Mouse (Mus musculus) CH12.LX (cell line): ENCODE results near the gene Atp1b3. TPM values are rescaled to one million over a fixed set of nuclear protein-coding genes. Genes with fewer than 3 reads are reported as not detected.

Source experiments
- DNase-seq: peaks from one replicate; pipeline ENCODE4 v3.0.0-alpha.2; 2013; ENCODE audit errors: extremely low read depth
- H3K27ac ChIP-seq: 2 replicates; pipeline ENCODE4 v1.5.1; 2012; ENCODE audit warnings: low read depth, mild to moderate bottlenecking, control low read depth, moderate library complexity; ENCODE audit not compliant: insufficient read depth
- H3K27me3 ChIP-seq: replicated peaks from 2 replicates; pipeline ENCODE3; 2012; ENCODE audit warnings: inconsistent platforms
- H3K36me3 ChIP-seq, 2 experiments: replicated peaks in 1 of 2; 2 replicates each; pipeline versions ENCODE3 to v1.6.1; 2012; ENCODE audit warnings: inconsistent platforms in 1 of 2, low read length in 1 of 2, mild to moderate bottlenecking in 1 of 2, mixed read lengths in 1 of 2, moderate library complexity in 1 of 2; ENCODE audit not compliant: control insufficient read depth in 1 of 2, insufficient read depth in 1 of 2
- H3K4me1 ChIP-seq, 2 experiments: 2 replicates each; pipeline ENCODE4 v1.6.1; 2012; ENCODE audit warnings: inconsistent platforms in 1 of 2, moderate library complexity in 1 of 2; ENCODE audit not compliant: insufficient read depth in 2 of 2, control insufficient read depth in 1 of 2
- H3K4me2 ChIP-seq: 2 replicates; pipeline ENCODE4 v1.6.1; 2012; ENCODE audit warnings: low read depth, mild to moderate bottlenecking, control low read depth; ENCODE audit not compliant: poor library complexity, insufficient read depth, severe bottlenecking
- H3K4me3 ChIP-seq, 3 experiments: fragments of 150-350 bp in 1 of 3; sonication (generic) in 1 of 3; replicated peaks in 1 of 3; 2 replicates each; pipeline versions ENCODE3 to v1.5.1; 2011 to 2012; ENCODE audit warnings: low read depth in 2 of 3, low read length in 2 of 3, mild to moderate bottlenecking in 2 of 3, moderate library complexity in 2 of 3, control low read depth in 1 of 3, improper control_type of control experiment in 1 of 3, inconsistent platforms in 1 of 3, mixed read lengths in 1 of 3; ENCODE audit not compliant: poor library complexity in 1 of 3
- H3K79me2 ChIP-seq: replicated peaks from 2 replicates; pipeline ENCODE4 v1.6.1; 2012; ENCODE audit warnings: mild to moderate bottlenecking, moderate library complexity; ENCODE audit not compliant: control insufficient read depth, poor library complexity, insufficient read depth, severe bottlenecking; ENCODE audit errors: extremely low read depth
- H3K9ac ChIP-seq: 2 replicates; pipeline ENCODE4 v1.6.1; 2012; ENCODE audit warnings: low read depth, mild to moderate bottlenecking, control low read depth, moderate library complexity; ENCODE audit not compliant: insufficient read depth
- H3K9me3 ChIP-seq: replicated peaks from 2 replicates; pipeline ENCODE3; 2012; ENCODE audit warnings: low read length, inconsistent platforms, mixed read lengths
- BHLHE40 ChIP-seq: IDR thresholded peaks from 2 replicates; pipeline ENCODE4 v1.6.1; 2011; ENCODE audit warnings: mild to moderate bottlenecking, low read depth, low read length, improper control_type of control experiment
- CHD1 ChIP-seq: IDR thresholded peaks from 2 replicates; pipeline ENCODE4 v1.6.1; 2012; ENCODE audit warnings: low read depth, low read length, improper control_type of control experiment, inconsistent platforms
- E2F4 ChIP-seq: IDR thresholded peaks from 2 replicates; pipeline ENCODE4 v1.6.1; 2011; ENCODE audit warnings: low read depth, low read length, improper control_type of control experiment; ENCODE audit not compliant: insufficient replicate concordance
- EP300 ChIP-seq: IDR thresholded peaks from 2 replicates; pipeline ENCODE4 v1.6.1; 2011; ENCODE audit warnings: low read length, improper control_type of control experiment
- GABPA ChIP-seq: IDR thresholded peaks from 2 replicates; pipeline ENCODE4 v1.6.1; 2012; ENCODE audit warnings: low read depth, low read length, improper control_type of control experiment, inconsistent platforms; ENCODE audit not compliant: insufficient replicate concordance
- HCFC1 ChIP-seq: IDR thresholded peaks from 2 replicates; pipeline ENCODE4 v1.6.1; 2012; ENCODE audit warnings: low read depth, mild to moderate bottlenecking, inconsistent platforms, low read length, improper control_type of control experiment
- IRF4 ChIP-seq: IDR thresholded peaks from 2 replicates; pipeline ENCODE4 v1.6.1; 2014; ENCODE audit warnings: low read depth, mild to moderate bottlenecking, inconsistent platforms, low read length, improper control_type of control experiment
- KAT2A ChIP-seq: IDR thresholded peaks from 2 replicates; pipeline ENCODE4 v1.6.1; 2012; ENCODE audit warnings: low read length, improper control_type of control experiment, inconsistent platforms; ENCODE audit not compliant: insufficient replicate concordance
- MAFK ChIP-seq: IDR thresholded peaks from 2 replicates; pipeline ENCODE4 v1.6.1; 2011; ENCODE audit warnings: low read length, improper control_type of control experiment; ENCODE audit not compliant: insufficient replicate concordance
- MAX ChIP-seq: IDR thresholded peaks from 2 replicates; pipeline ENCODE4 v1.6.1; 2011; ENCODE audit warnings: low read length, improper control_type of control experiment
- NELFE ChIP-seq: IDR thresholded peaks from 2 replicates; pipeline ENCODE4 v1.6.1; 2011; ENCODE audit warnings: low read depth, low read length, improper control_type of control experiment
- NRF1 ChIP-seq: IDR thresholded peaks from 2 replicates; pipeline ENCODE4 v1.6.1; 2014; ENCODE audit warnings: low read depth, mild to moderate bottlenecking, inconsistent platforms, low read length, improper control_type of control experiment, moderate library complexity
- POLR2A ChIP-seq: IDR thresholded peaks from 2 replicates; pipeline ENCODE4 v1.6.1; 2011; ENCODE audit warnings: low read depth, mild to moderate bottlenecking, improper control_type of control experiment, low read length
- RAD21 ChIP-seq: IDR thresholded peaks from 2 replicates; pipeline ENCODE4 v1.6.1; 2011; ENCODE audit warnings: low read depth, mild to moderate bottlenecking, low read length, improper control_type of control experiment, moderate library complexity
- SMC3 ChIP-seq: IDR thresholded peaks from 2 replicates; pipeline ENCODE4 v1.6.1; 2011; ENCODE audit warnings: low read depth, low read length, improper control_type of control experiment
- TCF12 ChIP-seq: IDR thresholded peaks from 2 replicates; pipeline ENCODE4 v1.6.1; 2014; ENCODE audit warnings: low read depth, mild to moderate bottlenecking, inconsistent platforms, low read length, improper control_type of control experiment
- USF1 ChIP-seq: IDR thresholded peaks from 2 replicates; pipeline ENCODE4 v1.6.1; 2014; ENCODE audit warnings: low read depth, mild to moderate bottlenecking, inconsistent platforms, low read length, improper control_type of control experiment
- USF2 ChIP-seq: conservative IDR thresholded peaks from 2 replicates; pipeline ENCODE4 v1.6.1; 2011; ENCODE audit warnings: low read depth, low read length, improper control_type of control experiment
- ZKSCAN1 ChIP-seq: IDR thresholded peaks from 2 replicates; pipeline ENCODE4 v1.6.1; 2012; ENCODE audit warnings: low read depth, inconsistent platforms, low read length, improper control_type of control experiment, borderline replicate concordance
- ZNF384 ChIP-seq: IDR thresholded peaks from 2 replicates; pipeline ENCODE4 v1.6.1; 2012; ENCODE audit warnings: low read depth, low read length, improper control_type of control experiment, inconsistent platforms
- dilution Hi-C: fragments of 300-500 bp; cut with MboI; formaldehyde crosslinking; loops from 2 replicates; pipeline ENCODE4 v1.14.3; 2020; ENCODE audit warnings: low sequenced_read_pairs; ENCODE audit not compliant: extremely low pct_unique_long_range_greater_than_20kb, extremely low pct_ligation_motif_present
- in situ Hi-C: fragments of 300-500 bp; cut with MboI; formaldehyde crosslinking; loops from 3 replicates; pipeline ENCODE4 v1.14.3; 2019; ENCODE audit warnings: low sequenced_read_pairs, low pct_ligation_motif_present, low pct_unique_long_range_greater_than_20kb, mixed read lengths
- polyA plus RNA-seq: library from polyadenylated mRNA; unstranded; fragments of >175 nt; gene quantifications from 2 replicates; pipeline ENCODE4 v1.2.1, GENCODE M21; 2012; ENCODE audit warnings: low read depth; ENCODE audit not compliant: insufficient read length
- total RNA-seq, 2 experiments: library from RNA; depleted of rRNA; stranded (reverse); fragments of 300-350 nt in 1 of 2; fragments of >200 nt in 1 of 2; gene quantifications; 2 replicates each; pipeline ENCODE4 v1.2.3; 2012 to 2014

Gene Atp1b3
- total and polyA plus RNA-seq, 3 experiments = 66.4 to 129 (median 89.8) TPM

- Histone ChIP-seq H3K36me3 (peaks cover 23 to 57% of the 10 kb centered on the region in 2 experiments), H3K4me3 (no peak overlapping the region), H3K4me2 (no peak overlapping the region), H3K9me3 (no peaks in the 10 kb centered on the region), H3K4me1 (no peaks in the 10 kb centered on the region), H3K79me2 (no peaks in the 10 kb centered on the region), H3K9ac (no peak overlapping the region), H3K27me3 (no peaks in the 10 kb centered on the region), H3K27ac (no peak overlapping the region)
- TF ChIP-seq BHLHE40 (no peak), ZNF384 (no peak), NELFE (no peak), USF1 (no peak)
- in situ Hi-C loops = no loop called here
- no peak for DNase-seq
- dilution Hi-C loops = no loop called here
These were observed 33.1 kb downstream of the Atp1b3 start for GRCm38 (mm10) chr9:96331146-96331545.

GRCm38 (mm10) chr9:96328226-96328625, 36.0 kb downstream of the Atp1b3 start:
- in situ Hi-C loops = no loop called here
- Histone ChIP-seq H3K4me2 (no peak overlapping the region), H3K27ac (no peak overlapping the region), H3K9me3 (no peaks in the 10 kb centered on the region), H3K36me3 (peaks cover 8 to 30% of the 10 kb centered on the region in 2 experiments), H3K79me2 (no peaks in the 10 kb centered on the region), H3K4me3 (no peak overlapping the region), H3K9ac (no peak overlapping the region)
- no peak for DNase-seq
- TF ChIP-seq ZKSCAN1 (no peak), HCFC1 (no peak), KAT2A (no peak), CHD1 (no peak), USF2 (no peak), E2F4 (no peak), EP300 (no peak), USF1 (no peak), NELFE (no peak), NRF1 (no peak), IRF4 (no peak), RAD21 (no peak), GABPA (no peak)
- TF ChIP-seq, all 38 proteins: peak for 0
- dilution Hi-C loops = no loop called here
- H3K27me3 ChIP-seq = no peaks in the 10 kb centered on the region
- no peaks in the 10 kb centered on the region for H3K4me1 ChIP-seq

DNA sequence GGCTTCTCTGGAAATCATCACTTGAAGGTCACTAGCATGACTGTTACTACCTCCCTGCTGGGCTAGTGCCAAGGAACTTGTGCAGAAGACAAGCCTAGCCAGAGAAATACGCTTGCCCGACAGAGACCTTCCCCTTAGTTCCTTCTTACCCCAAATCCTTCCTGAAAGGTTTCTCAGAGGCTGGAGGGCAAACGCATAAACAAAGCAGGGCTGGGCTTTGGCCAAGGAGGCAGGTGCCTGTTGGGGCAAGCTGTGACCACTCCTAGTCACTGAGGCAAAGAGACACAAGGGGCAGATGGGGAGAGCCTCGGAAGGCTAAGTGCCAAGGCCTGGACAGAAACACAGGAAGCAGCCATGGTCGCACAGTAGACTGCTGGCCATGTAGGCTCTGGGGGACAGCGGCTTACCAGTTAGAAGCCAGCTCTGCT, 37.7 kb downstream of the Atp1b3 start:
- Histone ChIP-seq H3K4me3 (no peak overlapping the region), H3K4me1 (no peaks in the 10 kb centered on the region), H3K4me2 (no peak overlapping the region), H3K27me3 (no peaks in the 10 kb centered on the region), H3K36me3 (peaks cover 0 to 18% of the 10 kb centered on the region in 2 experiments), H3K9ac (no peak overlapping the region), H3K79me2 (no peaks in the 10 kb centered on the region), H3K9me3 (no peaks in the 10 kb centered on the region), H3K27ac (no peak overlapping the region)
- DNase-seq = no peak
- dilution Hi-C loops (no loop called here), in situ Hi-C loops (no loop called here)
- TF ChIP-seq TCF12 (no peak), POLR2A (no peak), SMC3 (no peak), EP300 (no peak), MAX (no peak), MAFK (no peak), USF2 (no peak)
